In genomic region chr11:103325172-103325571, GRCm38 (mm10) we compare ENCODE assay signal across 8 mouse cellular contexts. TPM values are rescaled to one million over a fixed set of nuclear protein-coding genes. Genes with fewer than 3 reads are reported as not detected.
DNase-seq lines count a peak whose midpoint lies in the region; ATAC-seq and TF ChIP-seq lines count a peak whose summit lies in the region.

No protein-coding gene starts in this region.

- H3K4me3 ChIP-seq in liver, embryonic 12.5 days: no peak overlapping the region
- H3K4me3 ChIP-seq in bone marrow, adult 2 months (replicated peaks; ENCODE audit: control insufficient read depth, low read depth, low read length): no peak overlapping the region
- no peak overlapping the region for H3K4me3 ChIP-seq in forebrain, embryonic 10.5 days
- H3K4me3 ChIP-seq in stomach, embryonic 16.5 days (replicated peaks; ENCODE audit: low read length): no peak overlapping the region

- no peaks in the 10 kb centered on the region for H3K36me3 ChIP-seq in liver, embryonic 12.5 days
- no peaks in the 10 kb centered on the region for H3K36me3 ChIP-seq in forebrain, embryonic 10.5 days (replicated peaks)
- H3K36me3 ChIP-seq in stomach, embryonic 16.5 days (ENCODE audit: control insufficient read depth, insufficient read depth, low read length): no peaks in the 10 kb centered on the region

- no peak for ATAC-seq in liver, embryonic 12.5 days
- 0 out of 2 replicates have a peak, but pooled peaks have one; percentile 14 for ATAC-seq in stomach, embryonic 16.5 days (ENCODE audit: insufficient read depth, low FRiP score)

- no peak for TF ChIP-seq POLR2A in bone marrow, adult 2 months (IDR thresholded peaks at IDR 0.05; ENCODE audit: borderline replicate concordance, control insufficient read depth, low read depth, low read length)

- no peaks in the 10 kb centered on the region for H3K4me1 ChIP-seq in liver, embryonic 12.5 days
- H3K4me1 ChIP-seq in bone marrow, adult 2 months (ENCODE audit: control insufficient read depth, insufficient read depth, low read length): no peaks in the 10 kb centered on the region
- peaks cover 14% of the 10 kb centered on the region for H3K4me1 ChIP-seq in forebrain, embryonic 10.5 days
- peaks cover 4% of the 10 kb centered on the region; the same call in 1 of the 2 replicates for H3K4me1 ChIP-seq in stomach, embryonic 16.5 days (ENCODE audit: control insufficient read depth, insufficient read depth, low read length)

- H3K27me3 ChIP-seq in liver, embryonic 12.5 days (replicated peaks): peaks cover 15% of the 10 kb centered on the region
- H3K27me3 ChIP-seq in forebrain, embryonic 10.5 days (ENCODE audit: poor library complexity, severe bottlenecking): peaks cover 19% of the 10 kb centered on the region
- H3K27me3 ChIP-seq in stomach, embryonic 16.5 days (ENCODE audit: control insufficient read depth, insufficient read depth, low read length): no peaks in the 10 kb centered on the region

- peak; percentile 84 for TF ChIP-seq CTCF in bone marrow, adult 2 months (IDR thresholded peaks at IDR 0.05; ENCODE audit: control insufficient read depth, insufficient read depth, low read length)

- H3K9ac ChIP-seq in liver, embryonic 12.5 days: no peak overlapping the region
- H3K9ac ChIP-seq in stomach, embryonic 16.5 days (ENCODE audit: low read length): no peak overlapping the region

- no peaks in the 10 kb centered on the region for H3K9me3 ChIP-seq in liver, embryonic 12.5 days (replicated peaks)
- H3K9me3 ChIP-seq in forebrain, embryonic 10.5 days: no peaks in the 10 kb centered on the region
- H3K9me3 ChIP-seq in stomach, embryonic 16.5 days (replicated peaks; ENCODE audit: control insufficient read depth, low read length): no peaks in the 10 kb centered on the region

- WGBS in liver, embryonic 12.5 days (ENCODE audit: insufficient replicate concordance): 11% methylated on average over 8 of the region's 8 CpGs
- 8% methylated on average over 8 of the region's 8 CpGs for WGBS in bone marrow, adult 2 months
- 17% methylated on average over 8 of the region's 8 CpGs for WGBS in forebrain, embryonic 10.5 days
- 7% methylated on average over 8 of the region's 8 CpGs for WGBS in stomach, embryonic 16.5 days

- peak; percentile 68 for DNase-seq in liver
- peak; percentile 73 for DNase-seq in forebrain, embryonic 10.5 days (ENCODE audit: extremely low spot score, low spot score)
- DNase-seq in heart, postnatal 4 days: peak; percentile 83
- peak; percentile 65 to 68 for DNase-seq in layer of hippocampus, postnatal 14 days (ENCODE audit: low spot score in 2 of 2)
- DNase-seq in mesoderm, embryonic 11.5 days (ENCODE audit: low read depth, low spot score): peak; percentile 67

- no peak overlapping the region for H3K27ac ChIP-seq in liver, embryonic 12.5 days
- H3K27ac ChIP-seq in bone marrow, adult 2 months (ENCODE audit: control insufficient read depth, insufficient read depth, low read depth, low read length, poor library complexity): no peak overlapping the region
- H3K27ac ChIP-seq in forebrain, embryonic 10.5 days: no peak overlapping the region
- H3K27ac ChIP-seq in stomach, embryonic 16.5 days (ENCODE audit: low read length): no peak overlapping the region

- no peak overlapping the region for H3K4me2 ChIP-seq in liver, embryonic 12.5 days
- H3K4me2 ChIP-seq in stomach, embryonic 16.5 days (ENCODE audit: low read depth, low read length): no peak overlapping the region

RNA-seq across cellular contexts. Expression of gene Arhgap27, which starts 38.3 kb away (rescaled TPM):
- polyA plus RNA-seq in liver, embryonic 12.5 days (2016; fragmentation: Nextera tagmentation; extraction: Ambion mirVana): 2.7 and 4.0 TPM in 2 replicates
- polyA plus RNA-seq in bone marrow, adult 2 months (2011; ENCODE audit: insufficient read depth, insufficient read length, low replicate concordance, missing spikeins): 14.2 and 47.3 TPM in 2 replicates
- 3.7 and 3.8 TPM in 2 replicates for polyA plus RNA-seq in forebrain, embryonic 10.5 days (2016; fragmentation: Nextera tagmentation; extraction: Ambion mirVana)
- 10 to 100 TPM; 23.5 to 25.4 TPM for total RNA-seq in heart, postnatal 4 days (2021)
- total RNA-seq in layer of hippocampus, postnatal 14 days (2021): 10 to 100 TPM in 1 of 2 experiments, 1 to 10 TPM in 1; 9.8 to 10.1 TPM
- polyA plus RNA-seq in stomach, embryonic 16.5 days (2015; fragmentation: Nextera tagmentation; extraction: Ambion mirVana): 19.1 and 22.0 TPM in 2 replicates

RNA-seq across cellular contexts. Expression of gene Map3k14, which starts 57.9 kb away (rescaled TPM):
- polyA plus RNA-seq in liver, embryonic 12.5 days (2016; fragmentation: Nextera tagmentation; extraction: Ambion mirVana): 0.84 and 0.93 TPM in 2 replicates
- polyA plus RNA-seq in bone marrow, adult 2 months (2011; ENCODE audit: insufficient read depth, insufficient read length, low replicate concordance, missing spikeins): 3.4 and 12.1 TPM in 2 replicates
- 4.0 TPM in 2 replicates for polyA plus RNA-seq in forebrain, embryonic 10.5 days (2016; fragmentation: Nextera tagmentation; extraction: Ambion mirVana)
- 1 to 10 TPM; 2.7 to 3.4 TPM for total RNA-seq in heart, postnatal 4 days (2021)
- 1 to 10 TPM; 2.4 to 3.0 TPM for total RNA-seq in layer of hippocampus, postnatal 14 days (2021)
- polyA plus RNA-seq in stomach, embryonic 16.5 days (2015; fragmentation: Nextera tagmentation; extraction: Ambion mirVana): 4.2 and 4.9 TPM in 2 replicates
